Mouse (Mus musculus): Measurements from ENCODE around the gene Zup1. TPM values are rescaled to one million over a fixed set of nuclear protein-coding genes. Genes with fewer than 3 reads are reported as not detected.

Gene Zup1
- polyA plus RNA-seq (2015; fragmentation: Illumina TruSeq; extraction: RNeasy Lipid Tissue Mini Kit (QIAGEN cat#74804); ENCODE audit: insufficient read depth, low read depth, low replicate concordance), result 3.6 TPM

GRCm38 (mm10) chr10:33950803-33951583 lies at the start of gene Zup1:
TSS of gene Zup1 (minus strand) at chr10:33951269.

GRCm38 (mm10) chr10:33904530-33905481 lies 46.3 kb downstream of the Zup1 start, which contains the start of gene Rsph4a:
TSS of gene Rsph4a (plus strand) at chr10:33905111.

Other genes with a start within 250 kb of the Zup1 start
- gene Sult3a2, start 164.6 kb downstream of the Zup1 start, polyA plus RNA-seq (2015; fragmentation: Illumina TruSeq; extraction: RNeasy Lipid Tissue Mini Kit (QIAGEN cat#74804); ENCODE audit: insufficient read depth, low read depth, low replicate concordance), result not detected
- gene Sult3a1, start 93.5 kb downstream of the Zup1 start, polyA plus RNA-seq (2015; fragmentation: Illumina TruSeq; extraction: RNeasy Lipid Tissue Mini Kit (QIAGEN cat#74804); ENCODE audit: insufficient read depth, low read depth, low replicate concordance), result not detected
- gene Rsph4a, start 46.2 kb downstream of the Zup1 start, polyA plus RNA-seq (2015; fragmentation: Illumina TruSeq; extraction: RNeasy Lipid Tissue Mini Kit (QIAGEN cat#74804); ENCODE audit: insufficient read depth, low read depth, low replicate concordance), result not detected
- gene Rwdd1, start 68.4 kb upstream of the Zup1 start, polyA plus RNA-seq (2015; fragmentation: Illumina TruSeq; extraction: RNeasy Lipid Tissue Mini Kit (QIAGEN cat#74804); ENCODE audit: insufficient read depth, low read depth, low replicate concordance), result 30.5 TPM
- gene Trappc3l, start 86.3 kb upstream of the Zup1 start, polyA plus RNA-seq (2015; fragmentation: Illumina TruSeq; extraction: RNeasy Lipid Tissue Mini Kit (QIAGEN cat#74804); ENCODE audit: insufficient read depth, low read depth, low replicate concordance), result not detected
- not detected for gene Calhm4, start 93.0 kb upstream of the Zup1 start, polyA plus RNA-seq (2015; fragmentation: Illumina TruSeq; extraction: RNeasy Lipid Tissue Mini Kit (QIAGEN cat#74804); ENCODE audit: insufficient read depth, low read depth, low replicate concordance)
- gene Calhm5, start 145.2 kb upstream of the Zup1 start, polyA plus RNA-seq (2015; fragmentation: Illumina TruSeq; extraction: RNeasy Lipid Tissue Mini Kit (QIAGEN cat#74804); ENCODE audit: insufficient read depth, low read depth, low replicate concordance), result 0.59 TPM
- gene Calhm6, start 176.7 kb upstream of the Zup1 start, polyA plus RNA-seq (2015; fragmentation: Illumina TruSeq; extraction: RNeasy Lipid Tissue Mini Kit (QIAGEN cat#74804); ENCODE audit: insufficient read depth, low read depth, low replicate concordance), result not detected